Mouse (Mus musculus): ENCODE data around the gene Klra7. TPM values are rescaled to one million over a fixed set of nuclear protein-coding genes. Genes with fewer than 3 reads are reported as not detected.
"Not testable (repeated sequence)": the region's sequence is repeated elsewhere in the genome, so short reads cannot be mapped to it uniquely, and the experiment has no call there.

The Klra7 gene
- total RNA-seq (2021): not detected

DNA sequence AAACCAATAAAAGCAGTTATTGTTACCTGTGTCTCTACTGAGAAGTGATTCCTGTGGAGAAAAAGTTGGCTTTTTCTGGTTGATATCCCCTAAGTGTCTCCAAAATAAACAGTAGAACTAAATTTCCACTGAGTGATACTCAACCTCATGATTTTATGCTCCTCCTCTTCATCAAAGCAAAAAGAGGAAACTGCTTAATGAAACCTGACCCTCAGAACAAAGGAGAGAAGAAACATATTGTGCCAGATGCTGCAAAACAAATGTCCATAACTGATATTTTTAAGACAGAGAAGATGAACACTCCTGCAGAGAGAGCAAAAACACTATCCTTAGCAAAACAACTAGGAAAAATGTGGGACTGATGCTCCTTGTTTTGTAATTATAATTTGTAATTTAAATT lies at the start of gene Klra7:
Klra7 (minus strand) TSS at position 101 of the 400 bp plus-strand sequence.
- no peak for DNase-seq

GRCm38 (mm10) chr6:130281828-130282227 lies 48.7 kb upstream of the Klra7 start, which contains the start of gene Klra10:
Gene Klra10 (minus strand): TSS chr6:130281928.
- DNase-seq: not testable (repeated sequence)

DNA sequence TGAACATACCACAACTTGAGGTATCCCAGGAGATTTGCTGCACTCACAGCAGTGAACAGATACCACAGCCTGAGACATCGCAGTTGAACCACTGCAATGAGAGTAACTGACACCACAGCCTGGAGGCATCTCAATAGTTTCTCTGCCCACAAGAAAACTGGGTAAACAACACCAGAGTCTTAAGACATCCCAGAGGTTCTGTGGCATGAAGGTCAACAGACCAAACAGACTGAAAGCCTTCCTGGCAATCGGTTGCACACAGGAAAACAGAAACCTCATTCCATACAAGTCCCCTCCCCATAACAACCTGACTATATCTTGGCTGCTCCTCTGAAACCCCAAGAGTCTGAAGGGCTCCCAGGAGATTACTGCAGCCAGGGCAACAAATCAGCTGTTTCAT lies 22.2 kb upstream of the Klra7 start:
- DNase-seq: no peak

DNA sequence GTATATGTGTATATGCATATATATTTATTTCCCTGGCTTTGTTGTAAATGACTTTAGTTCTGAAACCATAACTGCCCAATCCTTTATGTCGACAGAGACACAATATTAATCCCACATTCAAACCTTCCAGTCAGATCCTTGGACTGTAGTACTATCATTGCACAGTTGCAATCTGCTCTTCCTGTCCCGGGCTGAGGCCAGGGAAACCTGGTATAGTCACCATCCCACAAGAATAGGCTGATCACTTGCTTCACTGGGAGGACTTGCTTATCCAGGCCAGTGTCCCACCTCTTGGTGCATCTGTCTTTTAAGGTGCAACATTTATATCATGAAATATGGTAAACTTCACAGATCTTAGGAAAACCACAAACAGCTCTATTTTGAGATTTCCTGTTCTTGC lies 4.4 kb upstream of the Klra7 start:
- no peak for DNase-seq

DNA sequence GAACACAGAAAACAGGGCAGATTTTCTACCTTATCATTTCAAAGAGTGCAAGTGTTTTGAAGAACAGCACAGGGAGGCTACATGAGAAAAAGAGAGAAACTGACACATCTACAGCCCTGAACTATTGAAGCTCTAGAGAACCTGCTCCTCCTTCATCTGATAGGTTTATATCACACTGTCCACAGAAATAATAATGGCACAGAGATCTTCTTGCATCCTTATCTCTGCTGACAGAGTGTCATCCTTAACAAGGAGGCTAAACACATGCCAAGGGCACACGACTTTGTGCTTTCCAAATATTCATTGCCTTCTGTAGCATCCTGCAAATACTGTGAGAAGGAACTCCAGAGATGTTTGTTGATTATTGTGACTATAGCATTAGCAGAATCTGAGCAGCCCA lies 3.5 kb upstream of the Klra7 start:
- DNase-seq: no peak

DNA sequence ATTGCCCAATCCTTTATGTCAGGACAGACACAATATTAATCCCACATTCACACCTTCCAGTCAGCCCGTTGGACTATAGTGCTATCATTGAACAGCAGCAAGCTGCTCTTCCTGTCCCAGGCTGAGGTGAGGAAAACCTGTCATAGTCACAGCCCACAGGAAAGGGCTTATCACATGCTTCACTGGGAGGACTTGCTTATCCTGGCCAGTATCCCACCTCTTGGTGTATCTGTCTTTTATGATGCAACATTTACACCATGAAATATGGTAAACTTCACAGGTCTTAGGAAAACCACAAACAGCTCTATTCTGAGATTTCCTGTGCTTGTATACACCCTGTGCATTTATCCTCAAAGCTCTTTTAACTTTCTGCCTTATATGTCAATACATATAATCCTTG lies 35.7 kb downstream of the Klra7 start:
- DNase-seq: not testable (repeated sequence)

DNA sequence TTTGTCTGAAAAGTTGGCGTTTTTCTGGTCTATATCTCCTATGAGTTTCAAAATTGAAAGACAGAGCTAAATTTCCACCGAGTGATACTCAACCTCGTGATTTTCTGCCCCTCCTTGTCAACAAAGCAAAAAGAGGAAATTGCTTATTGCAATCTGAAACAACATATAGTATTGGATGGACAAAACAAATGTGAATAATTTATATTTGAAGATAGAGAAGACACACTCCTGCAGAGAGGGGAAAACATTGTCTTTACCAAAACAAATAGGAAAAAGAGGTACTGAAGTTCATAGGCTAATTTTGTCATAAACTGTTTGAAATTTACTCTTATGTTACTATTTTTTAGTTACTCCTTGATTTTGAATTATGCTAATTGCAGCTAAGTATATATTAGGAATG lies 40.1 kb downstream of the Klra7 start, which contains the start of gene Klra9:
Klra9 (minus strand) TSS at position 101 of the 400 bp plus-strand sequence.
- DNase-seq: not testable (repeated sequence)

Other genes starting within 250 kb of the Klra7 start
- not detected for gene Klra6, start 206.4 kb downstream of the Klra7 start, total RNA-seq (2021)
- gene Klra4, start 166.1 kb downstream of the Klra7 start, total RNA-seq (2021): not detected
- not detected for gene Klra8, start 103.4 kb downstream of the Klra7 start, total RNA-seq (2021)
- gene Klra9, start 40.2 kb downstream of the Klra7 start, total RNA-seq (2021): not detected
- not detected for gene Klra10, start 48.6 kb upstream of the Klra7 start, total RNA-seq (2021)
- not detected for gene Klra3, start 104.3 kb upstream of the Klra7 start, total RNA-seq (2021)
- gene Klra1, start 153.6 kb upstream of the Klra7 start, total RNA-seq (2021): not detected

Data from layer of hippocampus, postnatal 36 days (tissue).